Mouse (Mus musculus) intestine, embryonic 15.5 days (tissue): ENCODE results near the gene Dse. TPM values are rescaled to one million over a fixed set of nuclear protein-coding genes. Genes with fewer than 3 reads are reported as not detected.
A peak's percentile ranks its signal among the peaks of the same experiment; 100 is the strongest.

Experiments used
- ATAC-seq: fragments of 200-750 bp; cut with Nextera tagmentation; 2 replicates; pipeline ENCODE4 v1.8.0; 2017; ENCODE audit warnings: moderate TSS enrichment, moderate library complexity
- H3K27ac ChIP-seq: fragments of 300-500 bp; sonication (generic); 2 replicates; pipeline ENCODE4 v1.5.1; 2015; ENCODE audit warnings: mild to moderate bottlenecking, inconsistent platforms
- H3K27me3 ChIP-seq: fragments of 300-500 bp; sonication (generic); replicated peaks from 2 replicates; pipeline ENCODE4 v1.6.1; 2015; ENCODE audit warnings: inconsistent platforms
- H3K36me3 ChIP-seq: fragments of 300-500 bp; sonication (generic); 2 replicates; pipeline ENCODE4 v1.6.1; 2015; ENCODE audit warnings: inconsistent platforms
- H3K4me1 ChIP-seq: fragments of 300-500 bp; sonication (generic); replicated peaks from 2 replicates; pipeline ENCODE4 v1.6.1; 2015; ENCODE audit warnings: inconsistent platforms
- H3K4me2 ChIP-seq: fragments of 300-500 bp; sonication (generic); replicated peaks from 2 replicates; pipeline ENCODE4 v1.6.1; 2015; ENCODE audit warnings: mild to moderate bottlenecking, inconsistent platforms
- H3K4me3 ChIP-seq: fragments of 300-500 bp; sonication (generic); replicated peaks from 2 replicates; pipeline ENCODE4 v1.5.1; 2015; ENCODE audit warnings: inconsistent platforms
- H3K9ac ChIP-seq: fragments of 300-500 bp; sonication (generic); 2 replicates; pipeline ENCODE4 v1.6.1; 2015; ENCODE audit warnings: inconsistent platforms
- H3K9me3 ChIP-seq: fragments of 300-500 bp; sonication (generic); 2 replicates; pipeline ENCODE4 v1.6.1; 2016; ENCODE audit warnings: inconsistent platforms
- whole genome bisulfite sequencing: fragments of 180-500 bp; shearing (Covaris S2); methylation state at CpG from one replicate; pipeline ENCODE4 v1.1.7; 2015; 5-methylcytosine and 5-hydroxymethylcytosine counted together
- polyA plus RNA-seq: library from polyadenylated mRNA; unstranded; fragments of >200 nt; fragmentation: Nextera tagmentation; extraction: Ambion mirVana; gene quantifications from 2 replicates; pipeline ENCODE4 v1.2.1, GENCODE M21; 2015

Gene Dse
- polyA plus RNA-seq, 1 experiment from 2014 or later, result 18.3 TPM

GRCm38 (mm10) chr10:34155796-34156554 is 51.5 kb downstream of the Dse start:
- no peak overlapping the region for H3K9ac ChIP-seq
- H3K27ac ChIP-seq, result no peak overlapping the region
- H3K4me3 ChIP-seq, result no peak overlapping the region
- WGBS, result 73% methylated on average over 12 of the region's 12 CpGs
- no peaks in the 10 kb centered on the region for H3K9me3 ChIP-seq
- ATAC-seq, result no peak
- no peaks in the 10 kb centered on the region for H3K27me3 ChIP-seq
- H3K4me1 ChIP-seq, result no peaks in the 10 kb centered on the region
- no peaks in the 10 kb centered on the region for H3K36me3 ChIP-seq
- no peak overlapping the region for H3K4me2 ChIP-seq

- H3K36me3 ChIP-seq, result no peaks in the 10 kb centered on the region
- 80% methylated on average over 3 of the region's 3 CpGs for WGBS
- H3K27me3 ChIP-seq, result no peaks in the 10 kb centered on the region
- H3K9me3 ChIP-seq, result no peaks in the 10 kb centered on the region
- no peak for ATAC-seq
- H3K4me2 ChIP-seq, result no peak overlapping the region
- no peak overlapping the region for H3K27ac ChIP-seq
- H3K4me3 ChIP-seq, result no peak overlapping the region
- no peaks in the 10 kb centered on the region for H3K4me1 ChIP-seq
- H3K9ac ChIP-seq, result no peak overlapping the region
Observed at GRCm38 (mm10) chr10:34151827-34152226, 55.7 kb downstream of the Dse start.

GRCm38 (mm10) chr10:34150454-34150853 is 57.1 kb downstream of the Dse start:
- no peak overlapping the region for H3K4me3 ChIP-seq
- no peak overlapping the region for H3K4me2 ChIP-seq
- H3K9me3 ChIP-seq, result no peaks in the 10 kb centered on the region
- no peak overlapping the region for H3K9ac ChIP-seq
- no peaks in the 10 kb centered on the region for H3K27me3 ChIP-seq
- 41% methylated on average over 6 of the region's 6 CpGs for WGBS
- no peak for ATAC-seq
- no peaks in the 10 kb centered on the region for H3K36me3 ChIP-seq
- no peaks in the 10 kb centered on the region for H3K4me1 ChIP-seq
- no peak overlapping the region for H3K27ac ChIP-seq

- no peak for ATAC-seq
- 71% methylated on average over 3 of the region's 3 CpGs for WGBS
Observed at GRCm38 (mm10) chr10:34149772-34150171, 57.7 kb downstream of the Dse start.

GRCm38 (mm10) chr10:34141693-34142092 is 65.8 kb downstream of the Dse start:
- Histone ChIP-seq H3K4me2 (no peak overlapping the region), H3K27ac (no peak overlapping the region), H3K4me3 (no peak overlapping the region), H3K9ac (no peak overlapping the region), H3K4me1 (no peaks in the 10 kb centered on the region), H3K36me3 (no peaks in the 10 kb centered on the region), H3K9me3 (no peaks in the 10 kb centered on the region), H3K27me3 (no peaks in the 10 kb centered on the region)
- WGBS, result 86% methylated on average over 2 of the region's 2 CpGs
- no peak for ATAC-seq

More at GRCm38 (mm10) chr10:34149772-34150171, 57.7 kb downstream of the Dse start:
- H3K36me3 ChIP-seq, result no peaks in the 10 kb centered on the region
- no peak overlapping the region for H3K4me2 ChIP-seq
- H3K27me3 ChIP-seq, result no peaks in the 10 kb centered on the region
- no peak overlapping the region for H3K9ac ChIP-seq
- no peaks in the 10 kb centered on the region for H3K9me3 ChIP-seq
- H3K4me3 ChIP-seq, result no peak overlapping the region
- H3K27ac ChIP-seq, result no peak overlapping the region
- no peaks in the 10 kb centered on the region for H3K4me1 ChIP-seq

GRCm38 (mm10) chr10:34139768-34140167 is 67.7 kb downstream of the Dse start:
- Histone ChIP-seq H3K27ac (no peak overlapping the region), H3K27me3 (no peaks in the 10 kb centered on the region), H3K9me3 (no peaks in the 10 kb centered on the region), H3K9ac (no peak overlapping the region), H3K4me1 (no peaks in the 10 kb centered on the region), H3K4me3 (no peak overlapping the region), H3K4me2 (no peak overlapping the region), H3K36me3 (no peaks in the 10 kb centered on the region)
- 0 out of 2 replicates have a peak, but pooled peaks have one; percentile 47 for ATAC-seq
- 58% methylated on average over 4 of the region's 4 CpGs for WGBS

GRCm38 (mm10) chr10:34138027-34138426 is 69.5 kb downstream of the Dse start:
- WGBS, result 42% methylated on average over 6 of the region's 6 CpGs
- H3K9me3 ChIP-seq, result no peaks in the 10 kb centered on the region
- H3K27ac ChIP-seq, result no peak overlapping the region

GRCm38 (mm10) chr10:34136432-34136831 is 71.1 kb downstream of the Dse start:
- H3K9me3 ChIP-seq, result no peaks in the 10 kb centered on the region
- no peak overlapping the region for H3K9ac ChIP-seq
- H3K36me3 ChIP-seq, result no peaks in the 10 kb centered on the region
- H3K27me3 ChIP-seq, result no peaks in the 10 kb centered on the region
- ATAC-seq, result no peak
- H3K4me3 ChIP-seq, result no peak overlapping the region
- no peak overlapping the region for H3K27ac ChIP-seq
- 28% methylated on average over 6 of the region's 6 CpGs for WGBS
- no peak overlapping the region for H3K4me2 ChIP-seq
- H3K4me1 ChIP-seq, result no peaks in the 10 kb centered on the region

More at GRCm38 (mm10) chr10:34138027-34138426, 69.5 kb downstream of the Dse start:
- Histone ChIP-seq H3K27me3 (no peaks in the 10 kb centered on the region), H3K36me3 (no peaks in the 10 kb centered on the region), H3K4me2 (no peak overlapping the region), H3K4me1 (no peaks in the 10 kb centered on the region), H3K4me3 (no peak overlapping the region), H3K9ac (no peak overlapping the region)
- no peak for ATAC-seq

GRCm38 (mm10) chr10:34131356-34131755 is 76.2 kb downstream of the Dse start:
- H3K36me3 ChIP-seq, result no peaks in the 10 kb centered on the region
- no peak overlapping the region for H3K27ac ChIP-seq
- H3K9ac ChIP-seq, result no peak overlapping the region
- H3K4me3 ChIP-seq, result no peak overlapping the region
- no peaks in the 10 kb centered on the region for H3K27me3 ChIP-seq
- H3K4me2 ChIP-seq, result no peak overlapping the region
- WGBS, result 83% methylated on average over 2 of the region's 2 CpGs
- no peaks in the 10 kb centered on the region for H3K9me3 ChIP-seq
- no peak for ATAC-seq
- H3K4me1 ChIP-seq, result peaks cover 2% of the 10 kb centered on the region; the same call in 1 of the 2 replicates

- WGBS, result 74% methylated on average over 6 of the region's 6 CpGs
- H3K27me3 ChIP-seq, result no peaks in the 10 kb centered on the region
- H3K4me2 ChIP-seq, result no peak overlapping the region
- H3K9me3 ChIP-seq, result no peaks in the 10 kb centered on the region
- no peak for ATAC-seq
- H3K27ac ChIP-seq, result no peak overlapping the region
- H3K4me1 ChIP-seq, result peaks cover 2% of the 10 kb centered on the region; the same call in 1 of the 2 replicates
- H3K4me3 ChIP-seq, result no peak overlapping the region
- no peak overlapping the region for H3K9ac ChIP-seq
- H3K36me3 ChIP-seq, result no peaks in the 10 kb centered on the region
Observed at GRCm38 (mm10) chr10:34128391-34128790, 79.1 kb downstream of the Dse start.

- ATAC-seq, result peak; percentile 89
- H3K36me3 ChIP-seq, result no peaks in the 10 kb centered on the region
- peak within 1 kb of the TSS; percentile 53 for H3K9ac ChIP-seq
- no peak within 1 kb of the TSS for H3K27ac ChIP-seq
- H3K4me2 ChIP-seq, result peak within 1 kb of the TSS; percentile 86
- peaks cover 2% of the 10 kb centered on the region; the same call in 1 of the 2 replicates for H3K4me1 ChIP-seq
- peak within 1 kb of the TSS; percentile 51 for H3K4me3 ChIP-seq
- no peaks in the 10 kb centered on the region for H3K9me3 ChIP-seq
- no peaks in the 10 kb centered on the region for H3K27me3 ChIP-seq
- 15% methylated on average over 44 of the region's 44 CpGs for WGBS
Observed at GRCm38 (mm10) chr10:34127392-34128378, 79.8 kb downstream of the Dse start, which contains the start of gene Calhm6. Gene Calhm6, minus strand, starts transcription at chr10:34127984.

GRCm38 (mm10) chr10:34118421-34118820 is 89.1 kb downstream of the Dse start:
- Histone ChIP-seq H3K4me2 (no peak overlapping the region), H3K9me3 (no peaks in the 10 kb centered on the region), H3K36me3 (no peaks in the 10 kb centered on the region), H3K4me3 (no peak overlapping the region), H3K4me1 (no peaks in the 10 kb centered on the region), H3K27me3 (no peaks in the 10 kb centered on the region), H3K27ac (no peak overlapping the region), H3K9ac (no peak overlapping the region)
- 90% methylated on average over 2 of the region's 2 CpGs for WGBS
- ATAC-seq, result no peak
